Comparison of ENCODE assay signal across 8 mouse cellular contexts in the genomic region with DNA sequence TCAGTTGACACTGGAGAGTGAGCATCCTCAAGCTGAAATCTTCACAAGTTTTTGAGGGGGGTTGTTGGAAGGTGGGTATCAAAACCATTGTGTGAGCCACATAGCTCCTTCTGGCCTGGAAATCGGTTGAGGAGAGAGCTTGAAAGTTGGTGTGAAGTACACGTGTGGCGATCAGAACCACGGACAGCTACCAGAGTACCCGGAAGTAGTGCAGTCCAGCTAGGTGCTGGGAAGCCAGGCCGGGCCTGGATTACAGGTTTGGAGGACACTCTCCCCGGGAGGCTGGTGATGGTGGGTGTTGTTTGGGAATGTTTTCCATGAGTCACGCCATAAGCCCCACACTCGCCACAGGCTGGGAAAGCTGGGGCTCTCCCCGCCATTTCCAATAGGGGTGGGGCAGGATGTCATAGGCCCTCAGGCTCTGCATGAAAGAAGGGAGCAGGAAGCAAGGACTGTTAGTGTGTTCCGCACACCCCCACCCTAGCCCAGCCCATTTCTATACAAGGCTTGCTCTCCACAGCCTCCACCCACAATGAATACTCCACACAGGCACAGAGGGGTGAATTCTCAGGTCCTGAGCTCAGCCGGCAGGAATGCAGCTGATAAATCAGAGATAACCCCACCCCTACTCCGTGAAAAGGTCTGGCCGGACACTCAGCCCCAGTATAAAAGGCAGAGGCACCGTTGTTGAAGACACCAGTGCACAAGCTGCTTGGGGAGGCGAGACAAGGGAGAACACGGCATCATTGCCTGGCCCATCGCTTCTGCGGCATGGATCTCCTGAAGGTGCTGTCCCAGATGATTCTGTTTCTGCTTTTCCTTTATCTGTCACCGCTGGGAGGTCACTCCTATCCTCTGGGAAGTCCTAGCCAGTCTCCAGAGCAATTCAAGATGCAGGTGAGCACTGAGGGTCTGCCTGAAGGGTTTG. TPM values are rescaled to one million over a fixed set of nuclear protein-coding genes. Genes with fewer than 3 reads are reported as not detected.
DNase-seq lines count a peak whose midpoint lies in the region; ATAC-seq and TF ChIP-seq lines count a peak whose summit lies in the region.

Gene Nppb, plus strand, starts transcription at position 584 of the 928 bp plus-strand sequence.

- no peaks in the 10 kb centered on the region for H3K4me1 ChIP-seq in embryonic facial prominence, embryonic 14.5 days (ENCODE audit: control insufficient read depth, insufficient read depth, low read length)
- H3K4me1 ChIP-seq in kidney, adult 2 months (ENCODE audit: control insufficient read depth, insufficient read depth, low read length) = no peaks in the 10 kb centered on the region

- DNase-seq in ovary, postnatal 36 days (ENCODE audit: low spot score) = peak; percentile 49
- DNase-seq in ovary, postnatal 10 days (ENCODE audit: low spot score) = no peak
- peak; percentile 57 for DNase-seq in embryonic facial prominence, embryonic 14.5 days (ENCODE audit: low spot score)
- DNase-seq in kidney, adult 2 months = peak; percentile 57
- peak; percentile 35 to 45 for DNase-seq in lung, postnatal 4 days
- no peak for DNase-seq in spleen, adult 18-20 months
- DNase-seq in cerebellum, adult 11 months = no peak
- DNase-seq in cerebellum, postnatal 36 days = no peak

- no peaks in the 10 kb centered on the region for H3K36me3 ChIP-seq in embryonic facial prominence, embryonic 14.5 days (ENCODE audit: control insufficient read depth, insufficient read depth, low read length)
- no peaks in the 10 kb centered on the region for H3K36me3 ChIP-seq in kidney, adult 2 months (ENCODE audit: control insufficient read depth, insufficient read depth, low read length)

- no peak within 1 kb of the TSS for H3K4me2 ChIP-seq in embryonic facial prominence, embryonic 14.5 days (ENCODE audit: low read depth, low read length)

- H3K9me3 ChIP-seq in embryonic facial prominence, embryonic 14.5 days (ENCODE audit: control insufficient read depth, low read length) = no peaks in the 10 kb centered on the region

- no peak for TF ChIP-seq POLR2A in kidney, adult 2 months (IDR thresholded peaks at IDR 0.05; ENCODE audit: low read depth, low read length)

- H3K9ac ChIP-seq in embryonic facial prominence, embryonic 14.5 days (ENCODE audit: low read depth, low read length) = no peak within 1 kb of the TSS

- no peaks in the 10 kb centered on the region for H3K27me3 ChIP-seq in embryonic facial prominence, embryonic 14.5 days (replicated peaks; ENCODE audit: control insufficient read depth, insufficient read depth, low read length)
- no peaks in the 10 kb centered on the region for H3K27me3 ChIP-seq in kidney, adult 2 months (replicated peaks; ENCODE audit: control insufficient read depth, insufficient read depth, low read length)

- H3K27ac ChIP-seq in embryonic facial prominence, embryonic 14.5 days (replicated peaks; ENCODE audit: low read depth, low read length) = no peak within 1 kb of the TSS
- H3K27ac ChIP-seq in kidney, adult 2 months (ENCODE audit: insufficient read depth, low read depth, low read length) = no peak within 1 kb of the TSS

- TF ChIP-seq CTCF in kidney, adult 2 months (conservative IDR thresholded peaks at IDR 0.05; ENCODE audit: insufficient read depth, insufficient read length, low read depth, low read length) = no peak

- ATAC-seq in embryonic facial prominence, embryonic 14.5 days (ENCODE audit: low read depth) = no peak

- 28% methylated on average over 18 of the region's 20 CpGs for WGBS in embryonic facial prominence, embryonic 14.5 days
- WGBS in kidney, adult 2 months = 29% methylated on average over 20 of the region's 20 CpGs

- no peak within 1 kb of the TSS for H3K4me3 ChIP-seq in embryonic facial prominence, embryonic 14.5 days (ENCODE audit: low read depth, low read length)
- H3K4me3 ChIP-seq in kidney, adult 2 months (ENCODE audit: insufficient read depth, low read depth, low read length) = no peak within 1 kb of the TSS

RNA-seq across cellular contexts. Expression of gene Nppb, which starts in this region (rescaled TPM):
- 0.28 TPM in 1 of 2 replicates, not detected in the other for polyA plus RNA-seq in embryonic facial prominence, embryonic 14.5 days (2014; fragmentation: Nextera tagmentation; extraction: Ambion mirVana)
- not detected in 2 replicates for polyA plus RNA-seq in kidney, adult 2 months (2012; rRNA removed)

Comparison
In these comparisons a context has a peak if more than half of its experiments do, and no peak if none do; other contexts are left out.
1. DNase-seq: peak in ovary, postnatal 36 days (single experiment) and lung, postnatal 4 days (2 of 2); none in ovary, postnatal 10 days (single experiment), spleen, adult 18-20 months (0 of 2), cerebellum, adult 11 months (single experiment) and cerebellum, postnatal 36 days (0 of 2).
2. Peak in DNase-seq in embryonic facial prominence, embryonic 14.5 days; RNA of the gene not detected or under 1 TPM.
3. Peak in DNase-seq in kidney, adult 2 months; RNA of the gene not detected or under 1 TPM.